Mouse (Mus musculus) lung, embryonic 15.5 days (tissue): ENCODE results near the gene Heatr4. TPM values are rescaled to one million over a fixed set of nuclear protein-coding genes. Genes with fewer than 3 reads are reported as not detected.
A peak's percentile ranks its signal among the peaks of the same experiment; 100 is the strongest.

Experiments
- ATAC-seq: fragments of 200-750 bp; cut with Nextera tagmentation; 2 replicates; pipeline ENCODE4 v1.8.0; 2017; ENCODE audit warnings: moderate number of reproducible peaks, borderline replicate concordance; ENCODE audit not compliant: low FRiP score, low TSS enrichment; ENCODE audit errors: extremely low read depth
- H3K27ac ChIP-seq: fragments of 300-500 bp; sonication (generic); 2 replicates; pipeline ENCODE4 v1.5.1; 2015; ENCODE audit warnings: moderate library complexity, mild to moderate bottlenecking, inconsistent platforms
- H3K27me3 ChIP-seq: fragments of 300-500 bp; sonication (generic); 2 replicates; pipeline ENCODE4 v1.6.1; 2015; ENCODE audit warnings: inconsistent platforms
- H3K36me3 ChIP-seq: fragments of 300-500 bp; sonication (generic); 2 replicates; pipeline ENCODE4 v1.6.1; 2015; ENCODE audit warnings: inconsistent platforms
- H3K4me1 ChIP-seq: fragments of 300-500 bp; sonication (generic); 2 replicates; pipeline ENCODE4 v1.6.1; 2015; ENCODE audit warnings: inconsistent platforms
- H3K4me2 ChIP-seq: fragments of 300-500 bp; sonication (generic); 2 replicates; pipeline ENCODE4 v1.6.1; 2015; ENCODE audit warnings: inconsistent platforms, mild to moderate bottlenecking, moderate library complexity
- H3K4me3 ChIP-seq: fragments of 300-500 bp; sonication (generic); 2 replicates; pipeline ENCODE4 v1.5.1; 2015; ENCODE audit warnings: mild to moderate bottlenecking, inconsistent platforms
- H3K9ac ChIP-seq: fragments of 300-500 bp; sonication (generic); 2 replicates; pipeline ENCODE4 v1.6.1; 2015; ENCODE audit warnings: inconsistent platforms
- H3K9me3 ChIP-seq: fragments of 300-500 bp; sonication (generic); 2 replicates; pipeline ENCODE4 v1.6.1; 2016; ENCODE audit warnings: inconsistent platforms
- WGBS: fragments of 180-500 bp; shearing (Covaris S2); methylation state at CpG from one replicate; pipeline ENCODE4 v1.1.7; 2015; 5-methylcytosine and 5-hydroxymethylcytosine counted together
- polyA plus RNA-seq: library from polyadenylated mRNA; unstranded; fragments of >200 nt; fragmentation: Nextera tagmentation; extraction: Ambion mirVana; gene quantifications from 2 replicates; pipeline ENCODE4 v1.2.1, GENCODE M21; 2015

Gene Heatr4
- polyA plus RNA-seq, 1 experiment from 2014 or later, result not detected

DNA sequence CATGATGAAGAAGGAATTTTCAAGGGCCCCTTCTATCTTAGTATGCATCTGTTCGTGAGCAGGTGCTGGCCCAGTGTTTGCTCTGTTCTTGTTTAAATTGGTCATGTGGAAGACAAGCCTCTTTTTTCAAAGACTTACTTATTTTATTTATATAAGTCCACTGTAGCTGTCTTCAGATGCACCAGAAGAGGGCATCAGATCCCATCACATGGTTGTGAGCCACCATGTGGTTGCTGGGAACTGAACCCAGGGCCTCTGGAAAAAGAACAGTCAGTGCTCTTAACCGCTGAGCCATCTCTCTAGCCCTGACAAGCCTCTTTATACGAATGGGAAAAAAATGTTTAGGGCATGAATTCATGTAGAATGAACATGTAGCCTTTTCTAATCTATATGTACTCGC, 4.7 kb upstream of the Heatr4 start:
- peaks cover 19% of the 10 kb centered on the region for H3K4me1 ChIP-seq
- H3K27ac ChIP-seq, result no peak overlapping the region
- peaks cover 6% of the 10 kb centered on the region; the same call in 1 of the 2 replicates for H3K36me3 ChIP-seq
- H3K9ac ChIP-seq, result no peak overlapping the region
- no peaks in the 10 kb centered on the region for H3K27me3 ChIP-seq
- H3K4me3 ChIP-seq, result no peak overlapping the region
- no peak overlapping the region for H3K4me2 ChIP-seq
- 88% methylated on average over 4 of the region's 4 CpGs for whole genome bisulfite sequencing
- no peak for ATAC-seq
- H3K9me3 ChIP-seq, result no peaks in the 10 kb centered on the region

DNA sequence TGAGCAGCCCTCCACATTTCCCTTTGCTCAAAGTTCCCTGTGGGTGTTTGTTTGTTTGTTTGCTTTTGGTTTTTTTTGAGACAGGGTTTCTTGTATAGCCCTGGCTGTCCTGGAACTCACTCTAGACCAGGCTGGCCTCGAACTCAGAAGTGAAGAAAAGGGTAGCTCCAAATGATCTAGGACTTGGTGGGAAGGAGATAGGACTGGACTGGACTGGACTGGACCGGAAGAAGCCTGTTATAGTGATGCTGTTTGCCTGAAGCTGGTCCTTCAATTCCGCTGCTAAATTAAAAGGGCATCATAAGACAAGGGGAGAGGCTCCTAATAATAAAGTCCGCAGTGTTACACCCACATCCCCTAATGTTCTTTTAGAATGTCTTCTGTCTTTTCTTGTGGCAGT, 3.8 kb upstream of the Heatr4 start:
- Histone ChIP-seq H3K4me3 (peak overlapping the region; percentile 74), H3K9me3 (no peaks in the 10 kb centered on the region), H3K4me1 (peaks cover 19% of the 10 kb centered on the region), H3K27me3 (no peaks in the 10 kb centered on the region), H3K9ac (peak overlapping the region; percentile 75), H3K4me2 (peak overlapping the region; percentile 75), H3K27ac (peak overlapping the region; percentile 98), H3K36me3 (peaks cover 4% of the 10 kb centered on the region; the same call in 1 of the 2 replicates)
- ATAC-seq, result no peak
- 50% methylated on average over 4 of the region's 4 CpGs for WGBS

DNA sequence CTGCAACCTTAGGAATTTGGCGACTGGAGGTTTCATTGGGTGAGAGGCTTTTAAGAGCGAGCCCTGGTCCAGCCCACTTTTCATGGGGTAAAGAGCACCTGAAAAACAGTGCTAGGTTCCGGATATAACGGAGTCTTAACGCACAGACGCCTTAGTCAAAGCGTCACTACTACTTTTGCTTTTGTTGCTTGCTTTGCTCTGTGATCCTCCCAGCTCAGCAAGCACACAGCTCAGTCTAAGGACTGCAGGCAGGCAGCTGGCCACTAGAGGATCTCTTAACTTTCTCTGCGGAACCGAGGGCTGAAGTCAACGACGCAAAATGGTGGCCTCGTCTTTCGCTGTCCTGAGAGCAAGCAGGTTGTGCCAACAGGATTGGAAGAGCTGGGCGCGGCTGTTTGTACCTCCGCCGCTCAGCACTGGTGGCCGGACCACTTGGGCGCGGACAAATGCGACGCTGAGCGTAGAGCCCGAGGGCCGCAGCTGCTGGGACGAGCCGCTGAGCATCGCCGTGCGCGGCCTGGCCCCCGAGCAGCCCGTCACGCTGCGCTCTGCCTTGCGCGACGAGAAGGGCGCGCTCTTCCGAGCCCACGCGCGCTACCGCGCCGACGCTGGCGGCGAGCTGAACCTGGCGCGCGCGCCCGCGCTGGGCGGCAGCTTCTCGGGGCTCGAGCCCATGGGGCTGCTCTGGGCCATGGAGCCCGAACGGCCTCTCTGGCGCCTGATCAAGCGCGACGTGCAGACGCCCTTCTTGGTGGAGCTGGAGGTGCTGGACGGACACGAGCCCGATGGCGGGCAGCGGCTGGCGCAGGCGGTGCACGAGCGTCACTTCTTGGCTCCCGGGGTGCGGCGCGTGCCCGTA, 3.2 kb upstream of the Heatr4 start, which contains the start of gene Acot2:
Acot2 (plus strand) TSS at position 279 of the 859 bp plus-strand sequence.
- no peaks in the 10 kb centered on the region for H3K9me3 ChIP-seq
- WGBS, result under 1% methylated on average over 80 of the region's 80 CpGs
- peak within 1 kb of the TSS; percentile 98 for H3K27ac ChIP-seq
- peak within 1 kb of the TSS; percentile 75 for H3K4me2 ChIP-seq
- ATAC-seq, result peak; percentile 87
- H3K36me3 ChIP-seq, result no peaks in the 10 kb centered on the region
- peaks cover 19% of the 10 kb centered on the region for H3K4me1 ChIP-seq
- H3K4me3 ChIP-seq, result peak within 1 kb of the TSS; percentile 74
- H3K9ac ChIP-seq, result peak within 1 kb of the TSS; percentile 75
- H3K27me3 ChIP-seq, result no peaks in the 10 kb centered on the region

GRCm38 (mm10) chr12:83987242-83987582, 2.6 kb upstream of the Heatr4 start:
- peak overlapping the region; percentile 75 for H3K9ac ChIP-seq
- peaks cover 19% of the 10 kb centered on the region for H3K4me1 ChIP-seq
- WGBS, result 9% methylated on average over 8 of the region's 8 CpGs
- peak overlapping the region; percentile 74 for H3K4me3 ChIP-seq
- no peak for ATAC-seq
- peak overlapping the region; percentile 98 for H3K27ac ChIP-seq
- no peaks in the 10 kb centered on the region for H3K9me3 ChIP-seq
- H3K27me3 ChIP-seq, result no peaks in the 10 kb centered on the region
- peak overlapping the region; percentile 75 for H3K4me2 ChIP-seq
- no peaks in the 10 kb centered on the region for H3K36me3 ChIP-seq

DNA sequence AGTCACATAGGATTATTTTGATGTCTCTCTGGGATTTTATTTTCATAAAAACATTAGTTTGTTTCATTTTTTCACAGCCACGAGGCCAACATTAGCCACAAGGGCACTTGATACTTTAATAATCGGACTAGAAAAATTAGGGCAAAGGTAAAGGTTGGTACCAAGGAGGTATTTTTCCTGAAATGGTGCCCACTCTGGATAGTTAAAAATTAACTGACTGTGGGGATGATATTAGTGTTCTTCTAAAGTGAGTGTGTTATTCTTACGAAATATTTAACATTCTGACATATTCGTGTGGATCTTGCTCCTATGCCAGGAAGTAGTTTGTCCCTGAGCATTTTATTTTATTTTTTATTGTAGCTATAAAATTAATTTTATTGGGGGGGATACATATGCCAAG, 3.0 kb downstream of the Heatr4 start:
- 61% methylated on average over 4 of the region's 4 CpGs for WGBS
- no peak overlapping the region for H3K4me3 ChIP-seq
- peaks cover 2% of the 10 kb centered on the region for H3K4me1 ChIP-seq
- no peak overlapping the region for H3K9ac ChIP-seq
- H3K9me3 ChIP-seq, result no peaks in the 10 kb centered on the region
- H3K4me2 ChIP-seq, result no peak overlapping the region
- no peak overlapping the region for H3K27ac ChIP-seq
- no peaks in the 10 kb centered on the region for H3K27me3 ChIP-seq
- H3K36me3 ChIP-seq, result no peaks in the 10 kb centered on the region
- no peak for ATAC-seq

DNA sequence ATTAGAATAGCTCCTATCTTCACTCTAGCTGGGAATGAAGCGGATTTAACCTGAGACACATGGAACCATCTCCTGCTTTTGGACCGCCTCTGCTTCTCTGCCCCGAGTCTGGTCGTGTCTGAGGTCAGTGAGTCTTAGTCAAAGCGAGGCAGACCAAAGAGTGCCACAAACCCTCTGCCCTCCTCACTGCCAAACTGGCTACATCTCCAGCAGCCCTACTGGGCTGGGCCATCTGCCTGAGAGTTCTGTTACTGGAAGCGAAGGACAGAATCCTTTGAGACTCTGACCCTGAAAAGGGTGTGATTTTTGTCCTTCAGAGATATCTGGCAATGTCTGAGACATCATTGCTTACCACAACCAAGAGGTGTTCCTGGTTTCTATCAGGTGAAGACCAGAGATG, 5.8 kb downstream of the Heatr4 start:
- no peak for ATAC-seq
- Histone ChIP-seq H3K27me3 (no peaks in the 10 kb centered on the region), H3K9ac (no peak overlapping the region), H3K4me2 (no peak overlapping the region), H3K4me1 (no peaks in the 10 kb centered on the region; the same call in 1 of the 2 replicates), H3K4me3 (no peak overlapping the region), H3K36me3 (no peaks in the 10 kb centered on the region), H3K27ac (no peak overlapping the region), H3K9me3 (no peaks in the 10 kb centered on the region)
- 88% methylated on average over 6 of the region's 6 CpGs for WGBS

DNA sequence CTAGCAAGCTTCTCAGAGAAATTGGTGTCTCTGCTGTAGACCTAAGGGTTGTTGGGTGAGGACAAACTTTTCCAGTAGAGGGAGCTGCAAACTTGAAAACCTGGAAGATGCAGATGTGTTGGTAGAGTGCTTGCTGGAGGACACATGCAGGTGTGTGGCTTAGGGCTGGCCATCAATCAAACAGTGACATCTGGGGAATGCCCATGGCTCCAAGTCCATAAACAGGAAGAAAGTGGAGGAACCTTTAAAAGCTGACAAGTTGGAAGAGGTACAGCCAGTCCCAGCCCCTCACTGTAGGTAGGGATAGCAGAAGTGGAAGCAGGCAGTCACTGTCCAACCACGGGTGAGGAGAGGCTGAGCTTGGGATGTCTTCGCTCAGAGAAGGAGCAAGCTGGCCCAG, 12.5 kb downstream of the Heatr4 start:
- Histone ChIP-seq H3K27ac (no peak overlapping the region), H3K9me3 (no peaks in the 10 kb centered on the region), H3K27me3 (no peaks in the 10 kb centered on the region), H3K4me2 (no peak overlapping the region), H3K4me3 (no peak overlapping the region), H3K36me3 (no peaks in the 10 kb centered on the region), H3K9ac (no peak overlapping the region), H3K4me1 (no peaks in the 10 kb centered on the region)
- WGBS, result 64% methylated on average over 2 of the region's 2 CpGs
- ATAC-seq, result no peak

GRCm38 (mm10) chr12:83965235-83965634, 19.4 kb downstream of the Heatr4 start:
- Histone ChIP-seq H3K36me3 (no peaks in the 10 kb centered on the region), H3K4me3 (no peak overlapping the region), H3K9ac (no peak overlapping the region), H3K27ac (peak overlapping the region; percentile 71), H3K9me3 (no peaks in the 10 kb centered on the region), H3K4me2 (no peak overlapping the region), H3K4me1 (peaks cover 10% of the 10 kb centered on the region), H3K27me3 (no peaks in the 10 kb centered on the region)
- peak; percentile 84; the same call in 1 of the 2 replicates for ATAC-seq
- 61% methylated on average over 7 of the region's 7 CpGs for WGBS

GRCm38 (mm10) chr12:83958278-83958677, 26.4 kb downstream of the Heatr4 start:
- H3K9ac ChIP-seq, result no peak overlapping the region
- H3K27ac ChIP-seq, result no peak overlapping the region
- 0 out of 2 replicates have a peak, but pooled peaks cover 6% of the 10 kb centered on the region for H3K36me3 ChIP-seq
- no peak overlapping the region for H3K4me2 ChIP-seq
- 87% methylated on average over 9 of the region's 9 CpGs for WGBS
- H3K4me1 ChIP-seq, result peaks cover 5% of the 10 kb centered on the region
- ATAC-seq, result no peak
- no peaks in the 10 kb centered on the region for H3K9me3 ChIP-seq
- H3K4me3 ChIP-seq, result no peak overlapping the region
- H3K27me3 ChIP-seq, result no peaks in the 10 kb centered on the region

- Histone ChIP-seq H3K9ac (peak overlapping the region; percentile 77), H3K27me3 (no peaks in the 10 kb centered on the region), H3K36me3 (0 out of 2 replicates have a peak, but pooled peaks cover 6% of the 10 kb centered on the region), H3K27ac (no peak overlapping the region), H3K4me3 (peak overlapping the region; percentile 81), H3K4me2 (peak overlapping the region; percentile 96), H3K4me1 (peaks cover 31% of the 10 kb centered on the region), H3K9me3 (no peaks in the 10 kb centered on the region)
- ATAC-seq, result no peak
- WGBS, result 40% methylated on average over 32 of the region's 32 CpGs
These were observed 32.7 kb downstream of the Heatr4 start for GRCm38 (mm10) chr12:83951711-83952575.

DNA sequence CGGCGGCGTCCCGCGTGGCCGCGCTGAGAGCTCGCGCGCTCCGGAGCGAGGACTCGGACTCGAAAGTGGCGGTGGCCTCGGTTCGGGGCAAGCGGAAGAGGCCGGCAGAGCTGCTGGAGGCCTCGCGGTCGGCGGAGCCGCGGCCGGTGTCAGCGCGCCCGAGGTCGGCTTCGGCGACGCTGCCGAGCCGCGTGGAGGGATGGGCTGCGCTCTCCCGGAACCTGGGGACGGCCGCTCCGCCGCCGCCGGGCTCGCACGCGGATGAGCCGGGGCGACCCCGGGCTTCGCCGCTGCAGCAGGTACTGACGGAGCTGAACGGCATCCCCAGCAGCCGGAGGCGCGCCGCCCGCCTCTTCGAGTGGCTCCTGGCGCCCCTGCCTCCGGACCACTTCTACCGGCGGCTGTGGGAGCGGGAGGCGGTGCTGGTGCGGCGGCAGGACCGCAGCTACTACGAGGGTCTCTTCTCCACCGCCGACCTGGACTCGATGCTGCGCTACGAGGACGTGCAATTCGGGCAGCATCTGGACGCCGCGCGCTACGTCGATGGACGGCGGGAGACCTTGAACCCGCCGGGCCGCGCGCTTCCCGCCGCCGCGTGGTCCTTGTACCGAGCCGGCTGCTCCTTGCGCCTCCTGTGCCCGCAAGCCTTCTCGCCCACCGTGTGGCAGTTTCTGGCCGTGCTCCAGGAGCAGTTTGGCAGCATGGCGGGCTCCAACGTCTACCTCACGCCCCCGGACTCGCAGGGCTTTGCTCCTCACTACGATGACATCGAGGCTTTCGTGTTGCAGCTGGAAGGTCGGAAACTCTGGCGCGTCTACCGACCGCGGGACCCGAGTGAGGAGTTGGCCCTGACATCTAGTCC, 33.6 kb downstream of the Heatr4 start:
- Histone ChIP-seq H3K36me3 (0 out of 2 replicates have a peak, but pooled peaks cover 6% of the 10 kb centered on the region), H3K27ac (peak overlapping the region; percentile 80), H3K9me3 (no peaks in the 10 kb centered on the region), H3K4me2 (peak overlapping the region; percentile 96), H3K9ac (peak overlapping the region; percentile 77), H3K27me3 (no peaks in the 10 kb centered on the region), H3K4me1 (peaks cover 31% of the 10 kb centered on the region), H3K4me3 (peak overlapping the region; percentile 81)
- ATAC-seq, result peak; percentile 51; the same call in 1 of the 2 replicates
- under 1% methylated on average over 100 of the region's 116 CpGs for WGBS
